Mouse (Mus musculus) MEL (cell line): ENCODE data around the gene Krt75. TPM values are rescaled to one million over a fixed set of nuclear protein-coding genes. Genes with fewer than 3 reads are reported as not detected.

Experiments
- DNase-seq: peaks from one replicate; pipeline ENCODE4 v3.0.0; 2011; ENCODE audit warnings: low read depth, low spot score
- H3K27ac ChIP-seq: 2 replicates; pipeline ENCODE4 v1.5.1; 2012; ENCODE audit warnings: low read depth, mild to moderate bottlenecking, control low read depth, low read length, moderate library complexity; ENCODE audit not compliant: control insufficient read depth
- H3K27me3 ChIP-seq, 2 experiments: fragments of 150-350 bp in 1 of 2; sonication (generic) in 1 of 2; 2 replicates each; pipeline ENCODE4 v1.6.1; 2012; ENCODE audit warnings: low read length in 2 of 2, mild to moderate bottlenecking in 2 of 2, improper control_type of control experiment in 1 of 2, moderate library complexity in 1 of 2; ENCODE audit not compliant: insufficient read depth in 2 of 2, control insufficient read depth in 1 of 2
- H3K36me3 ChIP-seq, 2 experiments: 2 replicates each; pipeline ENCODE4 v1.6.1; 2012 to 2014; ENCODE audit warnings: low read length in 2 of 2, improper control_type of control experiment in 1 of 2, inconsistent platforms in 1 of 2, mild to moderate bottlenecking in 1 of 2; ENCODE audit not compliant: insufficient read depth in 2 of 2, control insufficient read depth in 1 of 2
- H3K4me1 ChIP-seq, 2 experiments: fragments of 150-350 bp in 1 of 2; sonication (generic) in 1 of 2; 2 replicates each; pipeline ENCODE4 v1.6.1; 2012; ENCODE audit warnings: low read length in 2 of 2, improper control_type of control experiment in 1 of 2, mild to moderate bottlenecking in 1 of 2; ENCODE audit not compliant: insufficient read depth in 2 of 2, control insufficient read depth in 1 of 2
- H3K4me3 ChIP-seq, 2 experiments: fragments of 150-350 bp in 1 of 2; sonication (generic) in 1 of 2; 2 replicates each; pipeline ENCODE4 v1.5.1; 2012; ENCODE audit warnings: low read depth in 2 of 2, low read length in 2 of 2, mild to moderate bottlenecking in 2 of 2, moderate library complexity in 2 of 2, control low read depth in 1 of 2, improper control_type of control experiment in 1 of 2; ENCODE audit not compliant: control insufficient read depth in 1 of 2, insufficient read depth in 1 of 2
- H3K79me2 ChIP-seq: 2 replicates; pipeline ENCODE4 v1.6.1; 2012; ENCODE audit warnings: mild to moderate bottlenecking, low read length, moderate library complexity; ENCODE audit not compliant: control insufficient read depth, poor library complexity, insufficient read depth
- H3K9ac ChIP-seq: 2 replicates; pipeline ENCODE4 v1.6.1; 2012; ENCODE audit warnings: low read depth, mild to moderate bottlenecking, control low read depth, low read length, moderate library complexity; ENCODE audit not compliant: control insufficient read depth, poor library complexity, severe bottlenecking
- H3K9me3 ChIP-seq: fragments of 150-350 bp; sonication (generic); replicated peaks from 2 replicates; pipeline ENCODE4 v1.6.1; 2012; ENCODE audit warnings: mild to moderate bottlenecking, low read length, improper control_type of control experiment, moderate library complexity; ENCODE audit not compliant: insufficient read depth
- BHLHE40 ChIP-seq: IDR thresholded peaks from 2 replicates; pipeline ENCODE4 v1.6.1; 2012; ENCODE audit warnings: low read depth, mild to moderate bottlenecking, inconsistent platforms, low read length, improper control_type of control experiment, borderline replicate concordance
- CHD2 ChIP-seq: IDR thresholded peaks from 2 replicates; pipeline ENCODE4 v1.6.1; 2011; ENCODE audit warnings: low read length, improper control_type of control experiment
- CTCF ChIP-seq, 3 experiments: IDR thresholded peaks in 2 of 3; conservative IDR thresholded peaks in 1 of 3; 2 replicates each; pipeline ENCODE4 v1.5.1; 2011 to 2012; ENCODE audit warnings: low read length in 3 of 3, low read depth in 2 of 3, mild to moderate bottlenecking in 2 of 3, improper control_type of control experiment in 1 of 3, inconsistent platforms in 1 of 3, mixed read lengths in 1 of 3, moderate library complexity in 1 of 3; ENCODE audit not compliant: control insufficient read depth in 1 of 3, insufficient read depth in 1 of 3, poor library complexity in 1 of 3, severe bottlenecking in 1 of 3
- EP300 ChIP-seq, 2 experiments: IDR thresholded peaks; 2 replicates each; pipeline ENCODE4 v1.6.1; 2011; ENCODE audit warnings: improper control_type of control experiment in 2 of 2, low read length in 2 of 2, low read depth in 1 of 2, mild to moderate bottlenecking in 1 of 2
- GABPA ChIP-seq: IDR thresholded peaks from 2 replicates; pipeline ENCODE4 v1.6.1; 2012; ENCODE audit warnings: low read depth, mild to moderate bottlenecking, inconsistent platforms, low read length, improper control_type of control experiment, moderate library complexity
- JUND ChIP-seq: IDR thresholded peaks from 2 replicates; pipeline ENCODE4 v1.6.1; 2011; ENCODE audit warnings: low read depth, mild to moderate bottlenecking, improper control_type of control experiment, low read length
- MAFK ChIP-seq: IDR thresholded peaks from 2 replicates; pipeline ENCODE4 v1.6.1; 2011; ENCODE audit warnings: low read depth, mild to moderate bottlenecking, low read length, improper control_type of control experiment, borderline replicate concordance
- MAX ChIP-seq: IDR thresholded peaks from 2 replicates; pipeline ENCODE4 v1.6.1; 2011; ENCODE audit warnings: low read length, improper control_type of control experiment
- MYB ChIP-seq: IDR thresholded peaks from 2 replicates; pipeline ENCODE4 v1.6.1; 2011; ENCODE audit warnings: mild to moderate bottlenecking, low read depth, low read length, improper control_type of control experiment
- POLR2A ChIP-seq, 2 experiments: IDR thresholded peaks; 2 replicates each; pipeline ENCODE4 v1.6.1; 2011 to 2012; ENCODE audit warnings: low read length in 2 of 2, mild to moderate bottlenecking in 2 of 2, control low read depth in 1 of 2, improper control_type of control experiment in 1 of 2, low read depth in 1 of 2, moderate library complexity in 1 of 2; ENCODE audit not compliant: control insufficient read depth in 1 of 2, insufficient read depth in 1 of 2, poor library complexity in 1 of 2
- POLR2AphosphoS2 ChIP-seq: IDR thresholded peaks from 2 replicates; pipeline ENCODE4 v1.6.1; 2011; ENCODE audit warnings: low read length, improper control_type of control experiment
- POLR2AphosphoS5 ChIP-seq: IDR thresholded peaks from 2 replicates; pipeline ENCODE4 v1.6.1; 2012; ENCODE audit warnings: low read depth, borderline replicate concordance, mild to moderate bottlenecking, inconsistent platforms, low read length, moderate library complexity, mixed read lengths
- RAD21 ChIP-seq: IDR thresholded peaks from 2 replicates; pipeline ENCODE4 v1.6.1; 2011; ENCODE audit warnings: mild to moderate bottlenecking, low read depth, low read length, improper control_type of control experiment
- RCOR1 ChIP-seq: IDR thresholded peaks from 2 replicates; pipeline ENCODE4 v1.6.1; 2012; ENCODE audit warnings: low read depth, mild to moderate bottlenecking, inconsistent platforms, low read length, improper control_type of control experiment
- SIN3A ChIP-seq: IDR thresholded peaks from 2 replicates; pipeline ENCODE4 v1.6.1; 2012; ENCODE audit warnings: low read length, improper control_type of control experiment, inconsistent platforms
- SMC3 ChIP-seq: IDR thresholded peaks from 2 replicates; pipeline ENCODE4 v1.6.1; 2011; ENCODE audit warnings: low read depth, low read length, improper control_type of control experiment
- ZKSCAN1 ChIP-seq: IDR thresholded peaks from 2 replicates; pipeline ENCODE4 v1.6.1; 2012; ENCODE audit warnings: low read depth, mild to moderate bottlenecking, inconsistent platforms, low read length, improper control_type of control experiment, moderate library complexity
- ZMIZ1 ChIP-seq: IDR thresholded peaks from 2 replicates; pipeline ENCODE4 v1.6.1; 2012; ENCODE audit warnings: low read depth, mild to moderate bottlenecking, inconsistent platforms, low read length, improper control_type of control experiment, moderate library complexity
- polyA plus RNA-seq, 2 experiments: library from polyadenylated mRNA; stranded (reverse) in 1 of 2; unstranded in 1 of 2; fragments of >175 nt in 1 of 2; fragments of >200 nt in 1 of 2; gene quantifications; 2 replicates each; pipeline versions ENCODE4 v1.2.1 to v1.2.4; 2012; ENCODE audit warnings: low replicate concordance in 2 of 2, low read depth in 1 of 2; ENCODE audit not compliant: insufficient read length in 2 of 2, insufficient read depth in 1 of 2, missing spikeins in 1 of 2
- total RNA-seq: library from RNA; depleted of rRNA; stranded (reverse); fragments of 300-350 nt; gene quantifications from 2 replicates; pipeline ENCODE4 v1.2.3, GENCODE M21; 2012; rRNA removed

Krt75 gene
- total RNA-seq (not detected in 2 replicates), polyA plus RNA-seq (not detected)

DNA sequence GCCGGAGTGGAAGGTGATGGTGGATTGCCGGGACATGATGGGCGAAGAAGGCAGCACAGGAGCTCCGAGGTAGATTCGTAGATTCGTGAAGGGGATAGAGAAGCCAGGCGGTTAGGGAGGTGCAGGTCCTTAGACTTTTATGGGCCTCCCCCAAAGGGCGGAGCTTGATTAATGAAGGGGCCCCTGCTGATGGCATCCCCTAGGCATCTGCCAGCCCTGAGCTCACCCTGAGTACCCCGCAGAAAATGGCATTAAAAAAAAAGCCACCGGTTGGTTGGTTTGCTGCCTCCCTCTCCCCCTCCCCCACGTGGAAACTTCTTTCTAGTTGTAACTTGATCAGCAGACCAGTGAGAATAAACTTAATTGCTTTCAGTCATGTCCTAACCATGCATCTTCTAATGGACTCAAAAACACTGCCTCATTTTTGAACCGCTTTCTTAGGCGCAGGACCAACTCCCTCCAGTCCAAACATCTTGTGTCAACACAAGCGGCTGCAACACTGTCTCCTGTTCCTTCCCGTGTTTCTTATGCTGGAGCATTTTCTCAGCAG, at the start of gene Krt75:
TSS of gene Krt75 (minus strand) at position 109 of the 550 bp plus-strand sequence.
- H3K9ac ChIP-seq, result no peak within 1 kb of the TSS
- no peaks in the 10 kb centered on the region for H3K9me3 ChIP-seq
- no peak for TF ChIP-seq SMC3
- no peak for TF ChIP-seq POLR2AphosphoS2
- no peak for TF ChIP-seq RAD21
- no peak for TF ChIP-seq BHLHE40
- TF ChIP-seq POLR2A (IDR thresholded peaks at IDR 0.05; ENCODE audit: control insufficient read depth in 1 of 2, insufficient read depth in 1 of 2, low read depth in 1 of 2, low read length in 2 of 2, poor library complexity in 1 of 2), result no peak
- no peak for TF ChIP-seq MAFK
- no peak for TF ChIP-seq CHD2
- no peak for TF ChIP-seq SIN3A
- no peak for TF ChIP-seq ZMIZ1
- no peaks in the 10 kb centered on the region for H3K27me3 ChIP-seq
- no peak within 1 kb of the TSS for H3K27ac ChIP-seq
- no peak within 1 kb of the TSS for H3K4me3 ChIP-seq
- no peaks in the 10 kb centered on the region for H3K36me3 ChIP-seq
- no peak for DNase-seq
- H3K4me1 ChIP-seq, result no peaks in the 10 kb centered on the region
- H3K79me2 ChIP-seq, result no peaks in the 10 kb centered on the region

DNA sequence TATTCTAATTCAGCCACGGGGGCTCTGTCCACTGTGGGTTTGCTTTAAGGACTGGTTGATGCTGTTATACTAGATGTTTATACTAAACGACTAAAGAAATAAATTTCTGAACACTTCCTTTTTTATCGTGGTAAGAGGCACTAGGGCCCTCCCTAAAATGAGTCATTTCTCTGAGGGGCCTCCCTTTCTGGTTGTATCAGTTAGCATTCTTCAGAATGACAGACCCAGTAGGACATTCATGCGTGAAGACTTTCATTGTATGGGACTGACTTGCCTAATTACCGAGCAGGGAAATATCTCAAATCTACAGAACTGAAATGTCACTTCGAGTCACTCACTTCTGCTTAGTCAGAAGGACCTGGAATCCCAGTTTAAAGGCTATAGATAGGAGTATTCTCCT, 25.4 kb upstream of the Krt75 start:
- Histone ChIP-seq H3K4me3 (no peak overlapping the region), H3K36me3 (no peaks in the 10 kb centered on the region), H3K79me2 (no peaks in the 10 kb centered on the region), H3K27me3 (peaks cover 0 to 2% of the 10 kb centered on the region in 2 experiments; a peak in 2 of 4 replicates), H3K4me1 (no peaks in the 10 kb centered on the region), H3K27ac (no peak overlapping the region), H3K9ac (no peak overlapping the region), H3K9me3 (no peaks in the 10 kb centered on the region)
- peak; percentile 13 for DNase-seq
- TF ChIP-seq SMC3, result no peak
- no peak for TF ChIP-seq MYB
- no peak for TF ChIP-seq RCOR1
- TF ChIP-seq POLR2AphosphoS2, result no peak
- no peak for TF ChIP-seq POLR2AphosphoS5
- no peak for TF ChIP-seq EP300 (IDR thresholded peaks at IDR 0.05; ENCODE audit: low read depth in 1 of 2, low read length in 2 of 2)
- TF ChIP-seq MAX, result no peak
- no peak for TF ChIP-seq SIN3A

DNA sequence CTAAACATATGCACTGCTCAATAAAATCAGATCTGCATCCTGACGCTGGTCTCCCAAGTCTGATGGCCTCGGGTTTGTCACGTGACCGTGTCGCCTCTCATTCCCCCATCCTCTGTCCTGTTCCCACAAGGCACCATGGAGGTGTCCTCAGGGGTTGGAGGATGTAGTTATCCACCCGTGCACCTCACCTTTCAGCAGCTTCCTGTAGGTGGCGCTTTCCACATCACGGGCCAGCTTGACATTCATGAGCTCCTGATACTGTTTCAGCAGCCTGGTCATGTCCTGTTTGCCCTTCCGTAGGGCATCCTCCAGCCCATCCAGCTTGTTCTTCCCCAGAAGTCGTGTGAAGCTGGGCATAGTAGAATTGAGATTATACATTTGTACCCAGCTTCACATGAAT, 14.5 kb upstream of the Krt75 start:
- TF ChIP-seq ZKSCAN1, result no peak
- TF ChIP-seq CTCF (IDR thresholded peaks at IDR 0.05 in 2 of 3, conservative IDR thresholded peaks at IDR 0.05 in 1 of 3; ENCODE audit: control insufficient read depth in 1 of 3, insufficient read depth in 1 of 3, low read depth in 2 of 3, low read length in 3 of 3, poor library complexity in 1 of 3, severe bottlenecking in 1 of 3), result peak; percentile 23 to 55 (median 45)
- TF ChIP-seq GABPA, result no peak
- no peak for TF ChIP-seq CHD2
- no peak for TF ChIP-seq JUND
- Histone ChIP-seq H3K36me3 (no peaks in the 10 kb centered on the region), H3K79me2 (no peaks in the 10 kb centered on the region), H3K27me3 (no peaks in the 10 kb centered on the region), H3K9me3 (no peaks in the 10 kb centered on the region), H3K27ac (no peak overlapping the region), H3K9ac (no peak overlapping the region), H3K4me1 (no peaks in the 10 kb centered on the region), H3K4me3 (no peak overlapping the region)
- DNase-seq, result peak; percentile 11
